Mouse (Mus musculus) midbrain, embryonic 13.5 days (tissue): ENCODE data around the gene Cfap65. TPM values are rescaled to one million over a fixed set of nuclear protein-coding genes. Genes with fewer than 3 reads are reported as not detected.
A peak's percentile ranks its signal among the peaks of the same experiment; 100 is the strongest.

ENCODE experiments used
- ATAC-seq: fragments of 200-750 bp; cut with Nextera tagmentation; 2 replicates; pipeline ENCODE4 v1.8.0; 2017; ENCODE audit warnings: mild to moderate bottlenecking, moderate TSS enrichment, moderate library complexity
- H3K27ac ChIP-seq: fragments of 300-500 bp; sonication (generic); 2 replicates; pipeline ENCODE4 v1.5.1; 2015; ENCODE audit warnings: inconsistent platforms, mild to moderate bottlenecking, moderate library complexity
- H3K27me3 ChIP-seq: fragments of 300-500 bp; sonication (generic); 2 replicates; pipeline ENCODE4 v1.6.1; 2015; ENCODE audit warnings: mild to moderate bottlenecking, inconsistent platforms
- H3K36me3 ChIP-seq: fragments of 300-500 bp; sonication (generic); 2 replicates; pipeline ENCODE4 v1.6.1; 2015; ENCODE audit warnings: mild to moderate bottlenecking, inconsistent platforms
- H3K4me1 ChIP-seq: fragments of 300-500 bp; sonication (generic); replicated peaks from 2 replicates; pipeline ENCODE4 v1.6.1; 2015; ENCODE audit warnings: inconsistent platforms
- H3K4me2 ChIP-seq: fragments of 300-500 bp; sonication (generic); replicated peaks from 2 replicates; pipeline ENCODE4 v1.6.1; 2015; ENCODE audit warnings: moderate library complexity, mild to moderate bottlenecking, inconsistent platforms
- H3K4me3 ChIP-seq: fragments of 300-500 bp; sonication (generic); replicated peaks from 2 replicates; pipeline ENCODE4 v1.5.1; 2015; ENCODE audit warnings: mild to moderate bottlenecking, inconsistent platforms
- H3K9ac ChIP-seq: fragments of 300-500 bp; sonication (generic); replicated peaks from 2 replicates; pipeline ENCODE4 v1.6.1; 2015; ENCODE audit warnings: mild to moderate bottlenecking, inconsistent platforms
- H3K9me3 ChIP-seq: fragments of 300-500 bp; sonication (generic); 2 replicates; pipeline ENCODE4 v1.6.1; 2016; ENCODE audit warnings: mild to moderate bottlenecking, inconsistent platforms
- WGBS: fragments of 180-500 bp; shearing (Covaris S2); methylation state at CpG from one replicate; pipeline ENCODE4 v1.1.7; 2015; 5-methylcytosine and 5-hydroxymethylcytosine counted together
- polyA plus RNA-seq: library from polyadenylated mRNA; unstranded; fragments of >200 nt; fragmentation: Nextera tagmentation; extraction: Ambion mirVana; gene quantifications from 2 replicates; pipeline ENCODE4 v1.2.1, GENCODE M21; 2015

The Cfap65 gene
- polyA plus RNA-seq, 1 experiment from 2014 or later, result 0.42 TPM

- no peaks in the 10 kb centered on the region for H3K9me3 ChIP-seq
- peaks cover 45% of the 10 kb centered on the region; the same call in 1 of the 2 replicates for H3K27me3 ChIP-seq
These were observed 8.7 kb downstream of the Cfap65 start for GRCm38 (mm10) chr1:74926721-74927120.

GRCm38 (mm10) chr1:74924464-74924863, 10.9 kb downstream of the Cfap65 start:
- Histone ChIP-seq H3K9ac (no peak overlapping the region), H3K27me3 (peaks cover 38% of the 10 kb centered on the region; the same call in 1 of the 2 replicates), H3K4me1 (no peaks in the 10 kb centered on the region), H3K36me3 (no peaks in the 10 kb centered on the region), H3K27ac (no peak overlapping the region), H3K4me3 (no peak overlapping the region), H3K4me2 (no peak overlapping the region), H3K9me3 (no peaks in the 10 kb centered on the region)
- whole genome bisulfite sequencing, result 65% methylated on average over 4 of the region's 4 CpGs
- no peak for ATAC-seq

More at GRCm38 (mm10) chr1:74926721-74927120, 8.7 kb downstream of the Cfap65 start:
- Histone ChIP-seq H3K4me1 (no peaks in the 10 kb centered on the region), H3K27ac (no peak overlapping the region), H3K9ac (no peak overlapping the region), H3K36me3 (no peaks in the 10 kb centered on the region), H3K4me3 (no peak overlapping the region), H3K4me2 (no peak overlapping the region)
- ATAC-seq, result no peak
- WGBS, result 38% methylated on average over 6 of the region's 6 CpGs

- Histone ChIP-seq H3K9me3 (no peaks in the 10 kb centered on the region), H3K4me3 (no peak overlapping the region), H3K4me2 (no peak overlapping the region), H3K9ac (no peak overlapping the region), H3K27ac (no peak overlapping the region), H3K4me1 (no peaks in the 10 kb centered on the region), H3K36me3 (no peaks in the 10 kb centered on the region), H3K27me3 (peaks cover 21% of the 10 kb centered on the region; the same call in 1 of the 2 replicates)
- ATAC-seq, result no peak
- 23% methylated on average over 13 of the region's 13 CpGs for WGBS
These were observed 19.7 kb downstream of the Cfap65 start for GRCm38 (mm10) chr1:74915706-74916105.

GRCm38 (mm10) chr1:74902191-74902590, 33.2 kb downstream of the Cfap65 start:
- Histone ChIP-seq H3K4me3 (no peak overlapping the region), H3K9ac (no peak overlapping the region), H3K36me3 (no peaks in the 10 kb centered on the region), H3K9me3 (no peaks in the 10 kb centered on the region), H3K27me3 (peaks cover 89% of the 10 kb centered on the region), H3K4me2 (no peak overlapping the region), H3K27ac (no peak overlapping the region), H3K4me1 (peaks cover 27% of the 10 kb centered on the region)
- 30% methylated on average over 6 of the region's 6 CpGs for WGBS
- no peak for ATAC-seq

GRCm38 (mm10) chr1:74901686-74902085, 33.7 kb downstream of the Cfap65 start:
- Histone ChIP-seq H3K4me1 (peaks cover 27% of the 10 kb centered on the region), H3K9me3 (no peaks in the 10 kb centered on the region), H3K4me2 (no peak overlapping the region), H3K27me3 (peaks cover 94% of the 10 kb centered on the region), H3K36me3 (no peaks in the 10 kb centered on the region), H3K27ac (no peak overlapping the region), H3K4me3 (no peak overlapping the region), H3K9ac (no peak overlapping the region)
- no peak for ATAC-seq
- WGBS, result under 1% methylated on average over 3 of the region's 3 CpGs

- Histone ChIP-seq H3K4me3 (peak overlapping the region; percentile 40), H3K4me1 (peaks cover 32% of the 10 kb centered on the region), H3K4me2 (peak overlapping the region; percentile 68), H3K36me3 (no peaks in the 10 kb centered on the region), H3K27me3 (peaks cover 97% of the 10 kb centered on the region), H3K9ac (peak overlapping the region; percentile 59), H3K27ac (no peak overlapping the region), H3K9me3 (no peaks in the 10 kb centered on the region)
- WGBS, result 2% methylated on average over 65 of the region's 66 CpGs
- ATAC-seq, result peak; percentile 38; the same call in 1 of the 2 replicates
These were observed 34.8 kb downstream of the Cfap65 start for GRCm38 (mm10) chr1:74900341-74901285.

- Histone ChIP-seq H3K4me1 (peaks cover 32% of the 10 kb centered on the region), H3K4me2 (no peak overlapping the region), H3K36me3 (no peaks in the 10 kb centered on the region), H3K4me3 (no peak overlapping the region), H3K9ac (no peak overlapping the region), H3K27ac (no peak overlapping the region), H3K9me3 (no peaks in the 10 kb centered on the region), H3K27me3 (peaks cover 97% of the 10 kb centered on the region)
- WGBS, result 8% methylated on average over 7 of the region's 10 CpGs
- no peak for ATAC-seq
These were observed 36.6 kb downstream of the Cfap65 start for GRCm38 (mm10) chr1:74898656-74899431.

- no peak for ATAC-seq
These were observed 37.4 kb downstream of the Cfap65 start for GRCm38 (mm10) chr1:74897976-74898375.

GRCm38 (mm10) chr1:74894966-74895365, 40.4 kb downstream of the Cfap65 start:
- WGBS, result 21% methylated on average over 4 of the region's 4 CpGs
- H3K27ac ChIP-seq, result no peak overlapping the region
- H3K4me1 ChIP-seq, result peaks cover 36% of the 10 kb centered on the region
- no peak overlapping the region for H3K9ac ChIP-seq
- peaks cover 97% of the 10 kb centered on the region for H3K27me3 ChIP-seq
- ATAC-seq, result peak; percentile 25; the same call in 1 of the 2 replicates
- no peak overlapping the region for H3K4me3 ChIP-seq
- H3K36me3 ChIP-seq, result no peaks in the 10 kb centered on the region
- no peak overlapping the region for H3K4me2 ChIP-seq
- no peaks in the 10 kb centered on the region for H3K9me3 ChIP-seq

More at GRCm38 (mm10) chr1:74897976-74898375, 37.4 kb downstream of the Cfap65 start:
- H3K4me3 ChIP-seq, result no peak overlapping the region
- H3K9me3 ChIP-seq, result no peaks in the 10 kb centered on the region
- 2% methylated on average over 7 of the region's 7 CpGs for WGBS
- no peak overlapping the region for H3K27ac ChIP-seq
- H3K9ac ChIP-seq, result no peak overlapping the region
- H3K36me3 ChIP-seq, result no peaks in the 10 kb centered on the region
- H3K4me1 ChIP-seq, result peaks cover 37% of the 10 kb centered on the region
- H3K27me3 ChIP-seq, result peaks cover 97% of the 10 kb centered on the region
- H3K4me2 ChIP-seq, result no peak overlapping the region

- Histone ChIP-seq H3K27ac (no peak within 1 kb of the TSS), H3K4me1 (peaks cover 27% of the 10 kb centered on the region), H3K9me3 (no peaks in the 10 kb centered on the region), H3K4me3 (peak within 1 kb of the TSS; percentile 32), H3K9ac (no peak within 1 kb of the TSS; the same call in 1 of the 2 replicates), H3K4me2 (peak within 1 kb of the TSS; percentile 53), H3K27me3 (peaks cover 94% of the 10 kb centered on the region), H3K36me3 (no peaks in the 10 kb centered on the region)
- ATAC-seq, result peak; percentile 41
- WGBS, result 2% methylated on average over 25 of the region's 25 CpGs
These were observed 42.1 kb downstream of the Cfap65 start, which contains the start of gene Cryba2 for GRCm38 (mm10) chr1:74893134-74893855. Gene Cryba2, minus strand, starts transcription at chr1:74893143.

- peak; percentile 57 for ATAC-seq
- Histone ChIP-seq H3K27me3 (peaks cover 95% of the 10 kb centered on the region), H3K9me3 (no peaks in the 10 kb centered on the region), H3K9ac (no peak overlapping the region; the same call in 1 of the 2 replicates), H3K4me1 (peaks cover 21% of the 10 kb centered on the region), H3K27ac (no peak overlapping the region), H3K4me2 (peak overlapping the region; percentile 53), H3K4me3 (peak overlapping the region; percentile 32), H3K36me3 (no peaks in the 10 kb centered on the region)
- 2% methylated on average over 39 of the region's 39 CpGs for WGBS
These were observed 42.9 kb downstream of the Cfap65 start for GRCm38 (mm10) chr1:74892351-74893133.
